Mouse (Mus musculus) MEL (cell line): ENCODE measurements around the gene Dsp. TPM values are rescaled to one million over a fixed set of nuclear protein-coding genes. Genes with fewer than 3 reads are reported as not detected.

Experiments used
- DNase-seq: peaks from one replicate; pipeline ENCODE4 v3.0.0; 2011; ENCODE audit warnings: low read depth, low spot score
- H3K27ac ChIP-seq: 2 replicates; pipeline ENCODE4 v1.5.1; 2012; ENCODE audit warnings: low read depth, mild to moderate bottlenecking, control low read depth, low read length, moderate library complexity; ENCODE audit not compliant: control insufficient read depth
- H3K27me3 ChIP-seq, 2 experiments: fragments of 150-350 bp in 1 of 2; sonication (generic) in 1 of 2; 2 replicates each; pipeline ENCODE4 v1.6.1; 2012; ENCODE audit warnings: low read length in 2 of 2, mild to moderate bottlenecking in 2 of 2, improper control_type of control experiment in 1 of 2, moderate library complexity in 1 of 2; ENCODE audit not compliant: insufficient read depth in 2 of 2, control insufficient read depth in 1 of 2
- H3K36me3 ChIP-seq, 2 experiments: 2 replicates each; pipeline ENCODE4 v1.6.1; 2012 to 2014; ENCODE audit warnings: low read length in 2 of 2, improper control_type of control experiment in 1 of 2, inconsistent platforms in 1 of 2, mild to moderate bottlenecking in 1 of 2; ENCODE audit not compliant: insufficient read depth in 2 of 2, control insufficient read depth in 1 of 2
- H3K4me1 ChIP-seq, 2 experiments: fragments of 150-350 bp in 1 of 2; sonication (generic) in 1 of 2; 2 replicates each; pipeline ENCODE4 v1.6.1; 2012; ENCODE audit warnings: low read length in 2 of 2, improper control_type of control experiment in 1 of 2, mild to moderate bottlenecking in 1 of 2; ENCODE audit not compliant: insufficient read depth in 2 of 2, control insufficient read depth in 1 of 2
- H3K4me3 ChIP-seq, 2 experiments: fragments of 150-350 bp in 1 of 2; sonication (generic) in 1 of 2; 2 replicates each; pipeline ENCODE4 v1.5.1; 2012; ENCODE audit warnings: low read depth in 2 of 2, low read length in 2 of 2, mild to moderate bottlenecking in 2 of 2, moderate library complexity in 2 of 2, control low read depth in 1 of 2, improper control_type of control experiment in 1 of 2; ENCODE audit not compliant: control insufficient read depth in 1 of 2, insufficient read depth in 1 of 2
- H3K79me2 ChIP-seq: 2 replicates; pipeline ENCODE4 v1.6.1; 2012; ENCODE audit warnings: mild to moderate bottlenecking, low read length, moderate library complexity; ENCODE audit not compliant: control insufficient read depth, poor library complexity, insufficient read depth
- H3K9ac ChIP-seq: 2 replicates; pipeline ENCODE4 v1.6.1; 2012; ENCODE audit warnings: low read depth, mild to moderate bottlenecking, control low read depth, low read length, moderate library complexity; ENCODE audit not compliant: control insufficient read depth, poor library complexity, severe bottlenecking
- H3K9me3 ChIP-seq: fragments of 150-350 bp; sonication (generic); replicated peaks from 2 replicates; pipeline ENCODE4 v1.6.1; 2012; ENCODE audit warnings: mild to moderate bottlenecking, low read length, improper control_type of control experiment, moderate library complexity; ENCODE audit not compliant: insufficient read depth
- BHLHE40 ChIP-seq: IDR thresholded peaks from 2 replicates; pipeline ENCODE4 v1.6.1; 2012; ENCODE audit warnings: low read depth, mild to moderate bottlenecking, inconsistent platforms, low read length, improper control_type of control experiment, borderline replicate concordance
- CTCF ChIP-seq, 3 experiments: IDR thresholded peaks in 2 of 3; conservative IDR thresholded peaks in 1 of 3; 2 replicates each; pipeline ENCODE4 v1.5.1; 2011 to 2012; ENCODE audit warnings: low read length in 3 of 3, low read depth in 2 of 3, mild to moderate bottlenecking in 2 of 3, improper control_type of control experiment in 1 of 3, inconsistent platforms in 1 of 3, mixed read lengths in 1 of 3, moderate library complexity in 1 of 3; ENCODE audit not compliant: control insufficient read depth in 1 of 3, insufficient read depth in 1 of 3, poor library complexity in 1 of 3, severe bottlenecking in 1 of 3
- E2F4 ChIP-seq: IDR thresholded peaks from 2 replicates; pipeline ENCODE4 v1.6.1; 2011; ENCODE audit warnings: low read depth, low read length, improper control_type of control experiment, borderline replicate concordance
- MAFK ChIP-seq: IDR thresholded peaks from 2 replicates; pipeline ENCODE4 v1.6.1; 2011; ENCODE audit warnings: low read depth, mild to moderate bottlenecking, low read length, improper control_type of control experiment, borderline replicate concordance
- MAX ChIP-seq: IDR thresholded peaks from 2 replicates; pipeline ENCODE4 v1.6.1; 2011; ENCODE audit warnings: low read length, improper control_type of control experiment
- MYB ChIP-seq: IDR thresholded peaks from 2 replicates; pipeline ENCODE4 v1.6.1; 2011; ENCODE audit warnings: mild to moderate bottlenecking, low read depth, low read length, improper control_type of control experiment
- MYC ChIP-seq: IDR thresholded peaks from 2 replicates; pipeline ENCODE4 v1.6.1; 2011; ENCODE audit warnings: low read depth, mild to moderate bottlenecking, low read length, improper control_type of control experiment, moderate library complexity
- NELFE ChIP-seq: IDR thresholded peaks from 2 replicates; pipeline ENCODE4 v1.6.1; 2011; ENCODE audit warnings: low read depth, low read length, improper control_type of control experiment
- RAD21 ChIP-seq: IDR thresholded peaks from 2 replicates; pipeline ENCODE4 v1.6.1; 2011; ENCODE audit warnings: mild to moderate bottlenecking, low read depth, low read length, improper control_type of control experiment
- RCOR1 ChIP-seq: IDR thresholded peaks from 2 replicates; pipeline ENCODE4 v1.6.1; 2012; ENCODE audit warnings: low read depth, mild to moderate bottlenecking, inconsistent platforms, low read length, improper control_type of control experiment
- SMC3 ChIP-seq: IDR thresholded peaks from 2 replicates; pipeline ENCODE4 v1.6.1; 2011; ENCODE audit warnings: low read depth, low read length, improper control_type of control experiment
- TBP ChIP-seq: IDR thresholded peaks from 2 replicates; pipeline ENCODE4 v1.8.0; 2011; ENCODE audit warnings: low read depth, low read length, improper control_type of control experiment
- USF2 ChIP-seq, 2 experiments: IDR thresholded peaks; 2 replicates each; pipeline ENCODE4 v1.6.1; 2011 to 2012; ENCODE audit warnings: improper control_type of control experiment in 2 of 2, low read length in 2 of 2, borderline replicate concordance in 1 of 2, inconsistent platforms in 1 of 2, low read depth in 1 of 2, mild to moderate bottlenecking in 1 of 2; ENCODE audit not compliant: insufficient read depth in 1 of 2
- ZC3H11A ChIP-seq: IDR thresholded peaks from 2 replicates; pipeline ENCODE4 v1.6.1; 2012; ENCODE audit warnings: low read depth, mild to moderate bottlenecking, inconsistent platforms, low read length, improper control_type of control experiment
- ZKSCAN1 ChIP-seq: IDR thresholded peaks from 2 replicates; pipeline ENCODE4 v1.6.1; 2012; ENCODE audit warnings: low read depth, mild to moderate bottlenecking, inconsistent platforms, low read length, improper control_type of control experiment, moderate library complexity
- ZNF384 ChIP-seq: IDR thresholded peaks from 2 replicates; pipeline ENCODE4 v1.6.1; 2012; ENCODE audit warnings: low read depth, mild to moderate bottlenecking, inconsistent platforms, low read length, improper control_type of control experiment
- polyA plus RNA-seq, 2 experiments: library from polyadenylated mRNA; stranded (reverse) in 1 of 2; unstranded in 1 of 2; fragments of >175 nt in 1 of 2; fragments of >200 nt in 1 of 2; gene quantifications; 2 replicates each; pipeline versions ENCODE4 v1.2.1 to v1.2.4; 2012; ENCODE audit warnings: low replicate concordance in 2 of 2, low read depth in 1 of 2; ENCODE audit not compliant: insufficient read length in 2 of 2, insufficient read depth in 1 of 2, missing spikeins in 1 of 2
- total RNA-seq: library from RNA; depleted of rRNA; stranded (reverse); fragments of 300-350 nt; gene quantifications from 2 replicates; pipeline ENCODE4 v1.2.3, GENCODE M21; 2012

Dsp gene
- total and polyA plus RNA-seq, 3 experiments: not detected

DNA sequence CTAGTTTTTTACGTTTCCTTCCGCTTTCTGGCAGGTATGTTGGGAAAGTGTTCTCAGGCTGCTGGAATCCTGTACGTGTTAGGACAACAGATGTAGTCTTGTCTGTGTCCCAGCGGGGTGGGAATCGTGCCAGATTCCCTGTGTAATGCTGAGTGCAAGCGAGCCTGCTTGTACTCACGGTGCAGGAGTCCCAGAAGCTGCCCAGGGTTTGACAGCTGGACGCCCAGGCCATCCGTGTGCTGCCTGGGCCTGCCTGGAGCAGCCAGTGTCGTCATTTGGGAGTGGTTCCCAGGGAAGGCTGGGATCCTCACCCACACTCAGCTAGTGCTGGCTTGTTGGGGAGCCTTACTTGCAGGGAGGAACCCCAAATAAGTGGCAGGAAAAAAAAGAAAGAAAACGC lies 11.6 kb downstream of the Dsp start:
- no peaks in the 10 kb centered on the region for H3K36me3 ChIP-seq
- no peaks in the 10 kb centered on the region for H3K9me3 ChIP-seq
- no peak overlapping the region for H3K4me3 ChIP-seq
- no peaks in the 10 kb centered on the region for H3K79me2 ChIP-seq
- no peak overlapping the region for H3K9ac ChIP-seq
- no peak for DNase-seq
- H3K27ac ChIP-seq: no peak overlapping the region
- no peaks in the 10 kb centered on the region for H3K4me1 ChIP-seq
- peaks cover 7 to 9% of the 10 kb centered on the region in 2 experiments for H3K27me3 ChIP-seq
- TF ChIP-seq ZKSCAN1 (no peak), RCOR1 (no peak), USF2 (IDR thresholded peaks at IDR 0.05; ENCODE audit: borderline replicate concordance in 1 of 2, insufficient read depth in 1 of 2, low read depth in 1 of 2, low read length in 2 of 2) (no peak), MYB (no peak)

GRCm38 (mm10) chr13:38164932-38165331 lies 13.8 kb downstream of the Dsp start:
- H3K27me3 ChIP-seq: peaks cover 3 to 9% of the 10 kb centered on the region in 2 experiments; a peak in 3 of 4 replicates
- H3K9ac ChIP-seq: no peak overlapping the region
- no peaks in the 10 kb centered on the region for H3K79me2 ChIP-seq
- TF ChIP-seq MAFK: no peak
- no peak for TF ChIP-seq ZNF384
- TF ChIP-seq BHLHE40: no peak
- TF ChIP-seq RAD21: no peak
- TF ChIP-seq USF2 (IDR thresholded peaks at IDR 0.05; ENCODE audit: borderline replicate concordance in 1 of 2, insufficient read depth in 1 of 2, low read depth in 1 of 2, low read length in 2 of 2): no peak
- TF ChIP-seq SMC3: no peak
- no peak for TF ChIP-seq ZKSCAN1
- no peak for TF ChIP-seq CTCF (IDR thresholded peaks at IDR 0.05 in 2 of 3, conservative IDR thresholded peaks at IDR 0.05 in 1 of 3; ENCODE audit: control insufficient read depth in 1 of 3, insufficient read depth in 1 of 3, low read depth in 2 of 3, low read length in 3 of 3, poor library complexity in 1 of 3, severe bottlenecking in 1 of 3)
- no peak for TF ChIP-seq MAX
- TF ChIP-seq E2F4: no peak
- TF ChIP-seq TBP: no peak
- TF ChIP-seq MYC: no peak
- TF ChIP-seq ZC3H11A: no peak
- TF ChIP-seq NELFE: no peak
- no peak for TF ChIP-seq RCOR1
- TF ChIP-seq, all 39 proteins: peak for 0
- H3K4me1 ChIP-seq: no peaks in the 10 kb centered on the region
- no peak overlapping the region for H3K4me3 ChIP-seq
- DNase-seq: no peak
- H3K27ac ChIP-seq: no peak overlapping the region
- H3K9me3 ChIP-seq: no peaks in the 10 kb centered on the region
- no peaks in the 10 kb centered on the region for H3K36me3 ChIP-seq
